Mouse (Mus musculus): ENCODE measurements around the gene Sept11.
A peak's percentile ranks its signal among the peaks of the same experiment; 100 is the strongest.

Gene Sept11

DNA sequence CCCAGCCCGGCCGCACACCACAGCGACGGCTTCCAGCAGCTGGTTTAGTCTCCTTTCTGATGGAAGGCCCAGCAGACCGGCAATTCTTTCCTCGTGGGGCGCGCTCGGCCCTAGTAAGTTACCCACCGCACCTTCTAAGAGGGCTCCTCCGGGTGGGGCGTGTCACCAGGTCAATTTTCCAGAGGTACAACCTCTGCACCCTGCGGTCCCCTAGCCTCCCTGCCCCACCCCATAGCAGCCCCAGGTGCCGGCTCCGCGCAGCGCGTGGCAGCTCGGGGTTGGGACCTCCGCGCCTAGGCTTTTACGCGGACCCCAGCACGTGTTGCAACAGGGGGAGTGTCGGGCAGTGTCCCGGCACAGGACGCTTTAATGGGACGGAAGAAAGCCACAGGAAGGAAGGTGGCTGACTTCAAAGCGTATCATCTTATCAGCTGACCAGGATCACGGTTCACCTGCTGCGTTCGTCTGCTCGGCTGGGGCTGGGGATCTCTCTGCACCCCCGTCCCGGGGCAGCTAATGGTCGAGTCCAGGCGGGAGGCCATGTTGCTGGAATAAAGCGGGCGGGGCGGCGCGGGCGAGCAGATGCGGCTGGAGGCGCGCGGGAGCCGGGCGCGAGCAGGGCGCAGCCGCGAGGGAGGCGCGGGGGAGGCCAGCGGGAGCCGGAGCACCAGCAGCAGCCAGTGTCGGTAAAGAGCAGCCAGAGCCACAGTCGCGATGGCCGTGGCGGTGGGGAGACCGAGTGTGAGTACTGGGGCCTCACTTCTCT lies at the start of gene Sept11:
Gene Sept11 (plus strand): TSS at position 581 of the 766 bp plus-strand sequence.
- peak; percentile 93 for DNase-seq (ENCODE audit: low spot score)

DNA sequence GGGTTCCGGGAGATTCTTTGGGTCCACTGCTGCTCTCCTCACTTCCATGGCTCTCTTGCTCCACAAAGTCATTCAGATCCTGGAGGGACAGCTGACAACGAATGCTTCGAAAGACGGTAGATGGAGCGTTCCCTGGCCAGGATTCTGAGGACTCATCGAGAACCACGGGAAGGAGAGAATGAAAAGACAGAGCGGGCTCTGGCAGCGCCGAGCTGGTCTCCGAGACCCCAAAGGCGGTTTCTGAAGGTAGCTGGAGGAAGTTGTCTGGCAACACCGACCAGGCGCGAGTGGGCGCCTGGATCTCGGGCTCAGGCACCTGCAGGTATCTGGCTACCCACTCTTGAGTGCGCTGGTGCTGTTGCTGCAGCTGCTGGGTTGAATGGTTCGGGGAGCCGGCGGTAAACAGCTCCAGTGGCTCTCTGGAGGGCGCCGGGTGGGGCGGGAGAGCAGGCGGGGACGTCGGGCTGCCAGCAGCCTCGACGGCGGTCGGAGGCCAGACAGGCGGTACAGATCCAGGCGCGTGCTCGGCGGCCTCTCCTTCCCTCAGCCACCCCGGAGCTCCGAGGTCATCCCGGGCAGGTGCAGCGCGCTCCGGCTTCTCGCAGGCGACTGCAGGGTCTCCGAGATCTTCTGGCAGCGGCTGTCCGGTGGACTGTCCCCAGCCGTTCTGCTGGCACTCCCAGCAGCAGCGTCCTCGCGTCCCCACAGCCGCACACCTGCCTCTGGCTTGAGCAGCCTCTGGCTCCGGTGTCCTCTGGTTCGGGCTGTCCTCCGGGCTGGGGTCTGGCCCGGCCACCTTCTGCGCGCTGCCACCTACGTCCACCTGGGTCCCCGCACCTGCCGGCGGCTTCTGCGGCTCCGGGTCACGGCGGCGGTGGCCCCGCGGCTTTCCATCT lies 49.3 kb upstream of the Sept11 start:
- DNase-seq (ENCODE audit: low spot score): no peak

DNA sequence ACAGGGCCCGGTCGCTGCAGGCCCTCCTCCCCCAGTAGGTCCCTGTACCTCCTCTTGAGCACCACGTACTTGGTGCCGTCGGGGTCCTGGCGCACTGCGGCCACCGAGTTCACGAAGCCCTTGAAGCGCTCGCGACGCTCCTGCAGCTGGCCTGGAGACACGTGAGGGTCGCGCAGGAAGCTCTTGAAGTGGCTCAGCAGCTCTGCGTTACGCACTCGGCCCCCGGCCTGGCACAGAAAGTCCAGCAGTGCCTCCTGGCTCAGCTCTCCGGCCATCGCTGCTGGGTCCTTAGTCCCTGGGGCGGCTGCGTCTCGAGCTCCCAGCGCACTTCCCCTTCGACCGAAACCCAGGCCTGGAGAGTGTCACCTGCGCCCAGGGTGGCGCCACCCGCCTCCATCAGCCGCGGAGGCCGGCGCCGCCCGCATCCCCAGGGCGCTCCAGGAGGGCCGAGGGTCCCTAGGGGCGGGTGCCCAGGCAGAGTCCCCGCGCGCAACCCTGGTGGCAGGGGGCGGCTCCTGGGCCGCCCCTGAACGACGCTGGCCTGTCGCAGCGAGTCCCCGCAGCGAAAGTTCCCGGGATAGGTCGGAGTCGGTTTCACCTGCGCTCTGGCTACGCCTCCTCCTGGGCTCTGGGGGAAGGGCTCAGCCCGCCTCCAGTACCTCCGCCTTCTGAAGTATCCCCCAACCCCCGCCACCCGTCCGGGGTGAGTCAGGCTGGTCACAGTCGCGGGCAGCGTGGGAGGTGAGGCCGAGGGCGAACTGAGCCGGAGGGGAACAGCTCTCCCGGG lies 48.5 kb upstream of the Sept11 start, which contains the start of gene Sowahb:
Gene Sowahb (minus strand): TSS at position 439 of the 787 bp plus-strand sequence.
- DNase-seq (ENCODE audit: low spot score): no peak

DNA sequence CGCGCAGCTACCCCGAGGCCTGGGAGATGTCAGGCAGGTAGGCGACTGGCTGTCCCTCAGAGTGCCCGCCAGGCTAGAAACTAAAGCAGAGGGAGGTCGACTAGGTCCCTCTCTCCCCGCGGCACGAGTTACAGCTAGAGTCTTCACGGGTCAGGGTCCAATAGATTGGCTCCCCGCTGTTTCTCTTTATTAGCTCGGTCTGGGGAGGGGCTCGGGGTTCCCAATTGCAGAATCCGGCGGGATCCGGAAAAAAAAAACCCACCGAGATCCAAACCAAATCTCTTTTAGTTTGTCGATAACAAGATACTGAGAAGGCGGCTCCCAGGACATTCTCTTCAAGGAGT lies 47.9 kb upstream of the Sept11 start:
- no peak for DNase-seq (ENCODE audit: low spot score)

DNA sequence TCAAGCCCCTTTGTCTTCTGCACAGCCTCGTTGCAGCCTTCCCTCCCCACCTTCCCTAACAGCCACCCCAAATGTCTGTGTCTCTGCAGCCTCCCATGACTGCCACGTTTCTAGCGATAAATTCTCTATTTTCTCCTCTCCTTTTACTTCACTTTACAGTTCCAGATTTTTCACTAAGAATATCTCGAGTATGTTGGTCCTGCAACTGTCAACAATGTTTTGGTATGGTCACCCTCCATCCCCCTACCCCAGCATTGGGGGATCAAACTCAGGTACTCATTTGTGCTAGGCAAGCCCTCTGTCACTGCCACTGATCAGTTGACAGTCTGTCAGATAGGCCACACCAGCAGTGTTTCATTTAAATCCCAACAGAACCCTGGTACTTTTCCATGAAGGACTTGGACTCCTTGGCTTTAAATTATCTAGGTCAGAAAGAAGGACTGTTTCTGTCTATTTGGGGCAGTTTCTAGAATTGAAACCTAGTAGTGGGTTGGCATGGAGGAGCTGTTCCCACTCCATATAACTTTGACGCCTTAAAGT lies 46.9 kb upstream of the Sept11 start:
- DNase-seq (ENCODE audit: low spot score): no peak

DNA sequence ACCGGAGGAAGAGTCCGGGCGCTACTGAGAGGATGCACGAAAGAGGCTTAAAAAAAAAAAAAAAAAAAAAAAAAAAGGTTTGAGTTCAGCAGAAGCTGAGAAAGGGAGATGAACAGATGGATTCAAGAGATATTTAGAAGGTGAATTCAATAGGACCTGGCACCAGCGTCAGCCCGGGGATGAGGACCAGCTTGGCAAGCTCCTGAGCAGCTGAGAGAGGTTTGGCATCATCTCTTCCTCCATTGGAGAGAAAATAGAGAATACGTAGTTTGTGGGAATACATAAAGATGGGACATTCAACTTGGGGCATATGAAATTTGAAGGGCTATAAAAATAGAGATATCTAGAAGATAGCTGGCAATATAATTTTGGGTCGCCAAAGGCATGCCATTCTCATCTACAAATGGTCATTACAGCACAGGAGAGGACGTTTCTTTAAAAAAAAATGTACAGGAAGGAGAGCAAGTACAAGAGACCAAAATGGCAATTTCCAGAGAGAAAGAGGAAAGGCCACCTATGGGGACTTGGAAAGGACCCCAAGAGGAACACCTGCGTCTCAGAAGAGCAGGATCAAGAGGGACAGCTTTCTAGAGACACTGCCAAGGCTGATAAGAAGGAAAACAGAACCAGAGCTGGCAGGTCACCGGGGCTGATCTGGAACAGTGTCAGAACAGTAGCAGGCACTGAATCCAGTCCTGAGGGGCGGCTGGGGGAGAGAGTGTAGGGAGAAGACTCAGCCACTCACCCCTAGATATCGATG lies 44.6 kb upstream of the Sept11 start:
- DNase-seq (ENCODE audit: low spot score): no peak

DNA sequence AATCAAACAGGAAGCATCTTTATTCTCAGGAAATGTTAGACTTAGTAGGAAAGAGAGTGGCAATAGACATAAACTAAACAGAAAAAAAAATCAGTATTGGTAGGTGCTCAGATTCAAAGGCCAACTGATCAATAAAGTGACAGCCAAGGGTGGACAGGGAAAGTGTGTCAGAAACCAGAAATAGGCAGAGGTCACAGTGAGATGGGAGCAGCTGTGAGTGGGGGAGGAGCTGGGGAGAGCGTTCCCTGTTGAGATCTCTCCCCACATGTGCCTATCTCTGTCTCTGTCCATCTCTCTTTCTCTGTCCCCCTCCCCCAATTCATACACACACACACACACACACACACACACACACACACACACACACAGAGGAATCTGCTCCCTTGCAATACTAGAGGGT lies 43.3 kb upstream of the Sept11 start:
- no peak for DNase-seq (ENCODE audit: low spot score)

DNA sequence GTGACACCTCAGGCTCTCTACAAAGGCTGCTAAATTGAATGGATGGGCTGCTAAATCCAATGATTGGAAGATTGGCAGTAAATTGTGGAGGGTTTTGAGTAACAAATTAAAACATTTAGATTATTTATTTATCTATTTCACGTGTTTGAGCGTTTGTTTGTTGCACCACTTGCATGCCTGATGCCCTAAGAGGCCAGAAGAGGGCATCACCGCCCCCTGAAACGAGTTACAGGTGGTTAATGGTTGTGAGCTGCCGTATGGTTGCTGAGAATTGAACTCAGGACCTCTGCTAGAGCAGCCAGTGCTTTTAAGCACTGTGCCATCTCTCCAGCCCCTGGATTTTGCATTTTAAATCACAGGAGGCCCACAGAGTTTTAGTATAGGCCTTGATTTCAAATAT lies 42.2 kb upstream of the Sept11 start:
- DNase-seq (ENCODE audit: low spot score): no peak

DNA sequence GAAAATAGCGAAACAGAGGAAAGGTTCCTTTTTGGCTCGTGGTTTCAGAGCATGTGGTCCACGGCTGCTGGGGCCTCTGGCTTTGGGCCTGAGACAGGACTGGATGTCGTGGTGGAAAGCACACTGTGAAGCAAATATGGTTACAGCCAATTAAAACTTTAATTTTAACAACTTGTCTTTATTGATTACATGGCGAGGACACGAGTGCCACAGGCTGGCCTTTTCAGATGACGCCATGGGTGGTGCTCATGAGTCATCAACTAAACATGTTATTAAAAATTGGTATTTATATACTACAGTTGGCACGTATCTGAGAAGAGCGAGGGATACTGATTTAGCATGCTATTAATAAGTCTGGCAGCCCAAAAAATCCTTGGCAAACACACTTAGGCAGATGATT lies 41.3 kb upstream of the Sept11 start:
- DNase-seq (ENCODE audit: low spot score): no peak

DNA sequence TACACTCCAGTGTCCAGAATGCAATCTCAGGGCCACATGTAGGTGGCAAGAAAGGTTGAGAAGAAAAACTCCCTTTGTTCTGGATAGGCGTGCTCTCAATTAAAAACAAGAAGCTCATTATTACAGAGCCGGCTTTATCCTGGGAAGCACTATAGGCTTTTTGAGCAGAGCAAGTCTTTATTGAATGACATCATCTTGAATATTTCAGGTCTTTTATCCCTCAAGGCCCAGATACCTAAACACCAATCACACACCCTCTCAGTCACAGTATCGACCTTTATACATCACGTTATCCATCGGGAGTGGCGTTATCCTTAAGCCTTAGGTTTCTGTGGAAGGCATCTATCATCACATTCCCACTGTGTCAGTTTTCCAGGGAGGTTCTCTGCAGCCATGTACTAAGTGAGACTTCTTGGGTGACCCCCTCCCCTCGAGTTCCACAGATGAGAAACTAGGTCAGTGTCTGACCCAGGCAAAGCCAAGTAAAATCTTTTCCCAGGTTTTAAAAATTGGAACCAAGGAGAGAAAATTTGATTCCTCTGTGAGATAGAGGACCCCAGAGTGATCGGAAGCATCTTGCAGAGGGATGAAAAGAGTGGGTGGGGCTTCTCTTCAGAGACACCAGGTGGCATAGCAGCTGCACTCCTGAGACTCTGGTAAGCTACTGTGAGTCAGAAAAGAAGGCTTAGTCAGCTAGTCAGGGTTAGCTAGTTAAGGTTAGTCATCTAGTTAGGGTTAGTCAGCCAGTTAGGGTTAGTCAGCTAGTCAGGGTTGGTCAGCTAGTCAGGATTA lies 39.4 kb upstream of the Sept11 start:
- DNase-seq (ENCODE audit: low spot score): no peak

DNA sequence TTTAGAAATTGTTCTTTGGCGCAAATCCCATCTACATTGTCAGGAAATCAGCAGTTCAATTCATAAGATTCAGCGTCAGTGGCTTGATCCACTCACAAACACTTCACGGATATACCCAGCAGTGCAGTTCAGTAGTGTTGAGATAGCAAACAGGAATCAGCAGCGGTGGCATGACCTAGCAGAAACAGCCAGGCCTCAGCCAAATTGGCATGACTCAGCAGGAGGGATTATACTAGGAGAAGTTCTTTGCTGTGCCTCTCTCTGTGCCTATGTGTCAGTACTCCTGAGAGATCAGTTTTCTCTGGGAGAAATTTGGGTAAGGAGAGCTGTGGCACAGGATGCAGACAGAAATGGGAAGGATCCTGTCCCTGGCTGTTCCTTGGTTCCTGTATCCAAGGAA lies 32.4 kb upstream of the Sept11 start:
- no peak for DNase-seq (ENCODE audit: low spot score)

DNA sequence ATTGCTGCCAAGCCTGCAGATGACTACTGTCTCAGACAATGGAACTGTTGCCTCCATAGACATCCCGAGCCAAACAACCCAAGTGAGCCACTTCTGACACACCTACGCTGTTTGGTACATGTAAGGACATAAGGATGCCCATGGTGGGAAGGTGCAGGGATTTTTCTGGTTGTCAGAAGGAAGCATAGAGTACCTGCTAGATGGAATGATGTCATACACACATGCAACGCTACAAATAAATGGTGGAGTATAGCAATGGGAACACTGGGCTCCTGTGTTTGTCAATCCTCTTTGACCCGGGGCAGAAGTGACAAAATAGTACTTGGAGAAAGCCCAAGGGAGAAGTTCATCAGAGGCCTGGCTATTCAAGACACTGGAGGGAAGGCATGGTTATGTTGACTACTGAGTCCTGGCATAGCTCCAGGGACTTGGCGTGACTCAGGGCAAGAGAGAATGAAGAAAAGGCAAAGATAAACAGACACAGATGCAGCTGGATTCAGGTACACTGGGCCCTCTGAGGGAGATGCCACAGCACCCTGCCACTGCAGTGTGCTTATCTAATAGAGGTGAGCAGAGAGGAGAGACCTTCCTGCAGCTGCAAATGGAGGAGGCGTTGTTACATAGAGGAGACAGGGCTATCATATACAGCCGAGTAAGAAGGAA lies 15.4 kb upstream of the Sept11 start:
- DNase-seq (ENCODE audit: low spot score): no peak

DNA sequence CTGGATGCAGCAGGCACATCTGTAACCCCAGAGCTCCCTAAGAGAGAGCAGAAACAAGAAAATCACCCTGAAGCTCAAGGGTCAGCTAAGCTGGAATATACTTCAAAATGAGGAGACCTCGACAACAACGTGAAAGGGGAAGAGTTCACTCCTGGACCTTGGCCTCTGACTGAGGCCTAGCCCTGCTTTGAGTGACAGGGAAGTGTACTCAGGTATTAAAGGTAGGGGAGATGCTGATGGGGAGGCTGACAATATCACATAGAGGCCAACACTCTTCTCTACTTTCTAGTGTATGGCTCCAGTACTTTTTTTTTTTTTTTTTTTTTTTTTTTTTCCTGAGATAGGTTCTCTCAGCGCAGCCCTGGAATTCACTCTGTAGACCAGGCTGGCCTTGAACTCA lies 13.6 kb upstream of the Sept11 start:
- no peak for DNase-seq (ENCODE audit: low spot score)

DNA sequence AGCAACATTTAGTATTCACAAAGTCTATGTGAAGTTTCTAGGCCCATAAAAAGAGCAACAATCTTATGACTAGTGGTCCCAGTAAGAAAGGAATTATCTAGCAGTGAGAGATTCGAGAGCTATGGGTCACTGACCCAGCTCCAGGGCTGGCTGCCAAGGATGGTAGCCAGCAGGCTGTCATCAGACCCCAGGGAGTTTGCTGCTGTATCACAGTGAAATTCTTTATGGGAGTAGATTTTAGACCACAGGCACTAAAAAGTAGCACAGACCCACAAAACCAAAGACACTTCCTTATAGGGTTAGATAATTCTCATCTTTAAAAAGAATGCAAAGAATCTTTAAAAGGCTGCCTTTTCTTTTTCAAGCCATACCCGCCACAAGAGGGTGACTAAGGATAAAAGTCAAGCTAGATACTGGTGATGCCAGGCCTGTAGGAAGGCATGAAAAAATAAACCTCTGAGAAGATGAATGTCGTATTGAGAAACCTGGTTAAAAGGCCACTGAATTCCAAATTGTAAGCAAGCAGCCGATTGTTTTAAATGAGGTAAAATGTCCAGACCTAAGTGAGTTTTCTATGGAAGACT lies 8.1 kb upstream of the Sept11 start:
- DNase-seq (ENCODE audit: low spot score): no peak

DNA sequence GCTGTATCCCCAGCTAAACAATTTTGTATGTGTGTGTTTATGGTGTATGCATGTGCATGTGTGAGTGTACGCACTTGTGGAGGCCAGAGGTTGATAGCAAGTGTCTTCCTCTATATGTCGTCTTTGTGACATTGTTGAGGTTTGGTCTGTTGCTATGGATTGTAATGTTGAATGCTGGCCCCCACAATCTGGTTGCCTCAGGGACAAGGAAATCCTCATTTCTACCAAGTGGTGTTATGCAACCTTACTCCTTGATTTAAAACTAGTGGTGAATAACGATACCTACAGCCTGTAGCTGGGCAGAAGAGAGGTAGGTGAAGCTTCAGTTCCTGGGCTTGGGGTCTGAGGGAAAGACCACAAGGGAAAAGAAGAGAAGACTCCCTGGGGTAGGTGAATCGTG lies 7.3 kb upstream of the Sept11 start:
- no peak for DNase-seq (ENCODE audit: low spot score)

DNA sequence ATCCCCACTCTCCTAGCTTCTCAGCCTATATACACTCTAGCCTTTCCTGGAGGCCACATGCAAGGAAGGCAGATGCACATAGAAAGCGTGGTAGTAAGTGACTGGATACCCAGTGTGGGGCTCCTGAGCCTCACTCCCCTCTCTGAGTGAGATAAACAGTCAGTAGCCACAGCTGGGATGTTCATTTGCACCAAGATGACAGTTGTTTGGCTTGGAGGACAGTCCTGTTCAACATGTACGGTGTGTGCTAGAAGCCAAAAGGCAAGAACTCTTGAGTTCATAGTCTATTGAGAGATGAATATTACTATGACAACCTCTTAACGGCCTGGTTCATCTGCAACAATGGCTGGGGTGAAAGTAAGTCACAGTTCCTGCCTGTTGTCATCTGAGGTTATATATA lies 2.0 kb upstream of the Sept11 start:
- DNase-seq (ENCODE audit: low spot score): no peak

DNA sequence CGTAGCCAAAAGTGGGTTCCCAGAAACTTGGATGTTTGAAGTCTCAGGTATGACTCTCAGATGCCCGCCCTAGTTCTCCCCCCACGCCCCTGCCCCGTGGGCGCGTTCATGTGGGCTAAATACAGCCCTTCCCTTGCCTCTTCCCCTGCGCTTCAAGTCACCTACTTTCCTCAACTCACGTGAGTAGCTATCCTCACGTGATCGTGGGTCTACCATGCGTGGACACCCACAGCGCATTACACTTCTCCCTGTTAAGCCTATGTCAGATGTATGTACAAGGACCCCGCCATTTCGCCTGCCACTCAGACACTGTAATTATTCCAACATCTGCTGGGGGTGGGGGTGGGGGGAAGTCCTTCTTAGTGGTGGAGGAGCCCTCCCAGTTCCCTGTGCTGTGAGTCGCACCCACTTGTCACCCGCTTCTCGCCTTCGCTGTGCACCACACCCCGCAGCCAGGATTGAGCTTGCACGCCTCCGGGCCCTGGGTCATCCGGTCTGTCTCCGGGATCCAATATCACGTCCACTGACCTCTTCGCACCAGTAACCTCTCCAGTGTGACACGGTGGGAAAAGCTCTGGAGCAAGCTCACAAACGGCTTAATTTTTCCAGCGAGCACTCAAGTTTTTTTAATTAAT lies 973 bp upstream of the Sept11 start:
- DNase-seq (ENCODE audit: low spot score): peak; percentile 34

DNA sequence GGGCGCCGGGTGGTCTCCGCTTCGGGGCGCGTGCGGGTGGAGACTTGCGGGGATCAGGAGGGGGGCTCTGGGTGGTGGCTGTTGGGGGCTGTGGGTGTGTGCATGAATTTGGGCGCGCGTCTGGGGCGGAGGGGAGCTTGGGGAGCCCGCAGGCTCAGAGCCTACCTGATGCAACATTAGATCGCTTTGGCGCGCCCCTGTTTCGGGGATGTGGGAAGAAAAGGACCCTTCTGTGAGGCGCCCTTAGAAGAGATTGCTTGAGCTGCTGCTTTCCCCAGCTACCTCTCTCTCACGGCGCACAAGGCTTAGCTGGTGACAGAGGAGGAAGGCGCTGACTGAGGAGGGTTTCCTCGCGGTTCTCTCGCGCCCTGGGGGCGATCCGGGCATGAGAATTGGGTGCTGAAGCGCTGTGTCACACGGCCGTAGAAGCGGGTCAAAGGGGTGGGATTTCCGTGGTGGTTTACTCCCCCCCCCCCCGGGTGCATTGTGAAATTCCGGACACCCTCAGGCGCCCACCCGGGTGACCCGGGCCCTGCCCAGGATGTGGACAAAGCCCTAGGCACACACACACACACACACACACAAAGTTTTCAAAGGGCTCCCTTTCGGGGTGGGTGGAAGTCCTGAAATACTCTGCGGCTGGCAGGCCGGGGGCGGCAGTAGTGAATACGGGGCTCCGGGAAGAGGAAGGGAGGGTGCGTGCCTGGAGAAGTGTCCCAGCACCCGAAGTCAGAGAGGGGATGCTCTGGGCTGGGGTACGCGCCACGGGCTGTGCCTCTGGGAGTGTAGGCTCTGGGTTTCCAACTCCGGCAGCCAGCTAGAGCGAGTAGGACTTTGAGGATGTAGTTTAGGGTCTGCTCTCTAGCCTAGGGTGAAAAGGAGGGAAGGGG lies 646 bp downstream of the Sept11 start:
- peak; percentile 60 for DNase-seq (ENCODE audit: low spot score)
